Mouse (Mus musculus): ENCODE data around the gene Nfkb1. TPM values are rescaled to one million over a fixed set of nuclear protein-coding genes. Genes with fewer than 3 reads are reported as not detected.

Nfkb1 gene
- total RNA-seq, 4 experiments from 2014 or later: 21.1 to 24.1 (median 22.6) TPM

DNA sequence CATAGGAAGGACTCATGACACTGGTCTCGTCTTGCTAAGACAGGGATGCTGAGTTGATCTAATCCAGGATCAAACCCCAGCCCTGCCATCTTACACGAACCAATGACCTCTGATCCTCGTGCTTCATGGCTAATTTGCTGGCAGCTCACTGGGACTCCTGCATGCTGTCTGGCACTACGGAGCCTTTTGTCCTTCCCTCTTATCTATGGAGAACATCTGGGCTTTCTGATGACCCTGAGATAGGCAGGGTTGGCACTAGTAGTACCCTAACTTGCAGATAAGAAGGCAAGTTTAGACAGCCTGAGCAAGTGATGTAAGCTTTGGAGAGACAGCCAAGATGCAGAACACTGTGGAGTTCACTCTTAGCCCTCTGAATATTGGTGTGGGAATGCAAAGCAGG, 59.5 kb downstream of the Nfkb1 start:
- DNase-seq (ENCODE audit: low spot score in 2 of 2): no peak

DNA sequence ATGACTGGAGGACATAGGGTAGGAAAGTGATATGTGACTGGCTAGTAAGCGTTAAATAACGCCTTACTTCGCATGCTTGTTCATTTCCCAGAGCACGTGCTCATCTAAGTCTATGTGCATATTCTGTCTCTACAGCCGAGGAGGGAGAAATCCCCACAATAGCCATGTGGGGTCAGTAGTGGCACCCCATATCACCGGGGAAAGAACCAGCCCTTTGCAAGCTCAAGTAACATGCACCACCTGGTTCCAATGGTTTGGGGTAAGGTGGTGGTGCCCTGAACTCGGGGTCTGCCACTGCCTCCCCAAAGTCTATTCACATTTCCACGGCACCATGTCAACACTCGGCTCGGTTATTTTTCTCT, 60.3 kb downstream of the Nfkb1 start:
- no peak for DNase-seq (ENCODE audit: low spot score in 2 of 2)

DNA sequence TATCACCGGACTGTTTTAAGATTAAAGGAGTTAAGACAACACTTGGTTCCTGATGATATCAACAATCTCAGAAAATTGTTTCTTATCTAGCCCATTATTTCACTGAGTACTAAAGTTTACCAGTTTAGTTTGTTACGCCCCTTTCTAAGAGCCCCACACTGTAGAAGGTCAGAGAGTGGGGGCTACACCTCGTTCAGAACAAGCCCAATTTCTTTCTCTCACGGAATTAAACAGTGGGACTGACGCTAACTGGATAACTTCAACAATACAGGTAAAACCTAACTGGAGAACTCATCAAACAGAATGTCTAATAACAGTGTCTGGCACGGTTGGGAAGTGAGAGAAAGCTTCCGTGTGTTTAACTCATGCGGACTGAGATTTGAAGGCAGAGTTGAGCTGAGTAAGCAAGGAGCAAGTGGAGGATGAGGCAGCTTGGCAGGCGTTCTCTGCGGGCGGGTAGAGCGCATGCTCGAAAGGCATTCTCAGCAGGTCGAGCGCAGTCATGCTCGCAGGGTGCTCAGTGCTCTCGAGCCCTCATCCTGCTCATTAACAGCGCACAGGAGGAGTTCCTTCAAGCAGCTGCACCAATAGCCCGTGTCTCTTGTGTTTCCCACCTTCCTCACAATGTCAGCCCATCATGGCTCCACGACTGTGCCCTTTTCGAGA, 60.8 kb downstream of the Nfkb1 start:
- DNase-seq (ENCODE audit: low spot score in 2 of 2): peak; percentile 34 to 50

- no peak for DNase-seq (ENCODE audit: low spot score in 2 of 2)
Measured at GRCm38 (mm10) chr3:135629830-135630355, 61.5 kb downstream of the Nfkb1 start.

GRCm38 (mm10) chr3:135628706-135629169, 62.6 kb downstream of the Nfkb1 start:
- DNase-seq (ENCODE audit: low spot score in 2 of 2): no peak

DNA sequence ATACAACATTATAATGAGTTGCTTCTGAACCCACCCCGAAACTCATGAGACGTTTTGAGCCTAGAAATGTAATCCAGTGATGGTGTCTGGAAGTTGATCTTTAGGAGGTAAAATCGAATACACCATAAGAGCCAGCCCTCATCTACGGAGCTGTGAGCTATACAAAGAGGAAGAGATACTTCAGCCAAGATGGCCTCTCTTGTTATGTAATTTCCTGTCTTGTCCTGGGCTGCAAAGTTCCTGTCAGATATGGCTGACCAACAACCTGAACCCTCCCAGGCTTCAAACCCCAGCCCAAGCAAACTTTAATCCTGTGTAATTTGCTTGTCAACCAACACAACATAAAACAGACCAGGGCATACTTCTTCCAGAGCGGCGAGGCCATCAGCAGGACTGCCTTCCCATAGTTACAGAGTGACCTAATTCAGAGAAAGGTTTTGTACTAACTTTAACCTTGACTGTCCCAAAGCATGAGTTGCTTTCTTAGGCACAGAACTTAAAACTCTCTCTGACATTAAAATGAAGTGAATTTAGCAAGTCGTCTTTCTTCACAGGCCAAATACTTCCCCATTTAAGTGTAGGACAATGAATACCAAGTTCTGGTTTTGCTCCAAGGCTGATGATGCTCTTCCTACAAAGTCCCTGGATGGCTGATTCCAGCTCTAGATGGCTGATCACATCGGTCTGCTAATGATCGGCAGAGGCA, 63.2 kb downstream of the Nfkb1 start:
- no peak for DNase-seq (ENCODE audit: low spot score in 2 of 2)

- no peak for DNase-seq (ENCODE audit: low spot score in 2 of 2)
Measured at GRCm38 (mm10) chr3:135625290-135625689, 66.1 kb downstream of the Nfkb1 start.

DNA sequence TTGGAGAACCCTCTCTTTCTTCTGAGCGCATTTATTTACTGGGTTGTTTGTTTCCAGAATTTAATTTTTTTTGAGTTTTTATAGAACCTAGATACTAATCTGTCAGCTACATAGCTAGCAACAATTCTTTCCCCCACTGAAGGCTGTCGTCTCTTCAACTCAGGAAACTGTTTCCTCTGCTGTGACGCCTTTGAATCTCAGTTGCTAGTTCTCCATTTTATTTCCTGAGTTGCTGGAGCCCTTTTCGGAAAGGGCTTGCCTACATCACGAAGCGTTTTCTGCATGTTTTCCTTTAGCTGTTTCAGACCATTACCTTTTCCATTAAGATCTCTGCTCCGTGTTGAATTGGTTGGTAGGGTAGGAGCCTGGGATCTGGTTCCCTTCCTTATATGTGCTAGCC, 74.6 kb downstream of the Nfkb1 start:
- no peak for DNase-seq (ENCODE audit: low spot score in 2 of 2)

DNA sequence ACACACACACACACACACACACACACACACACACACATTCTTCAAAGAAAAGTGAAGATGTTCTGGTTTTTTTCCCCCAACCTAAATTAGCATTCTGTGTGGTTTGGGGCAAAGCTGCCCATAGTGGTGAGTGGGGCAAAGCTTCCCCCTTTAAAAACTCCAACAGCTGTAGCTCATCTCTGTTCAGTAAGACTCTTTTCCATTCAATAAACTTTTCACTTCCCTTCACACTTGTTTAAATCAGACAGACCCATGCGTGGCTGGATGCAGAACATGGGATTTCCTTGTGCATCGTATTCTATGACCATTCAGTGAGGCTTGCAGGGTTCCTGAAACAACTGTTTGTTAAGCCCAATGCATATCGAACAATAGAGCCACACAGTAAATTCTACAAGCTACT, 77.0 kb downstream of the Nfkb1 start:
- DNase-seq (ENCODE audit: low spot score in 2 of 2): no peak

DNA sequence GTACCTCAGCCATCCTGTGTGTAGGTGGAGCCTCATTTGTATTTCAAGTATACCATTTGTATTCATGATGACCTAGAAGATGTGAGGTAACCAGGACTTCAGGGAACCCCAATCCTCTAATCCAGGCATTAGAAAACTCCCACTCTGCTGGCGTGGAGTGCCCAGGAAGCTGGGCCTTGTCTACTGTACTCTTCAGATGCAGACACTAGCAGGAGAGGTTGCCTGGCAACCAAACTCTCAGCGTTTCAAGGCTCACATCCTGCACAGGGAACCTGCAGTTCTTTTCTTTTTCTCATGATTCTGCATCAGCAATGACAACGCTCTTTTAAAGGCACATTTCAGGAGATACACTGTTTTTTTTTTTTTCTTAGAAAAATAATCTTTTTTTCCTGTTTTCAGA, 81.1 kb downstream of the Nfkb1 start:
- peak; percentile 33 to 74 for DNase-seq (ENCODE audit: low spot score in 2 of 2)

DNA sequence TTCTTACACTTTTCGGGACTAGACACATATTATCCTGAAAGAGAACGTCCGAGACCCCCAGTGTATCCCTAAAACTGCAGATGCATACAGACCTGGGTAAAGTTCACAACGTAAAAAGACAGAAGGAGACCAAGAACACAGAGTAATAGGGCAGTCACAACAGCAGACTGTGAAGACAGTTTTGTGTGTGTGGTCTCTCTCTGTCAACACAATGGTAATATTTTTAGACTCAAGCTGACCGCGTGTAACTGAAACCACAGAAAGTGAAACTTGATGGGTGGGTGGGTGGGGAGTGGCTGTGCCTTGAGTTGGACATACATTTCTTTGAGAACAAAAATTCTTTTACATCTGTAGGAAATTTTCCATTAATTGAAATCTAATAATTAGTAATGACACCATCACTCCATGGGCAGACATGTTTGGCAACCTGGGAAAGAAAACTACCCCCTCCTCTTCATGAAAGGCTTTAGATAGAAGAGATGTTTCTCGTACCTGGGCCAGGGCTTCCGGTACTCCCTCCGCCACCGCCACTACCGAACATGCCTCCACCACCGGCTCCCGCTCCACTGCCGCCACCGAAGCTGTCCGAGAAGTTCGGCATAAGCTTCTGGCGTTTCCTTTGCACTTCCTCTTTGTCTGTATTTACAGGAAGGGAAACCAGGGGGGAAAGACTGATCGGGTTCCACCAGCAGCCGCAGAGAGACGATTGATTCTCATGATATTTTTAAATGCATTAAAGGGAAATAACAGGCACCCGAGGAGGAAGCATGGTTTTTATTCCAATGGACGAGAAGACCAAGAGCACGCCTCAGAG, 83.5 kb downstream of the Nfkb1 start:
- DNase-seq (ENCODE audit: low spot score in 2 of 2): no peak

GRCm38 (mm10) chr3:135607021-135607420, 84.3 kb downstream of the Nfkb1 start:
- DNase-seq (ENCODE audit: low spot score in 2 of 2): no peak

DNA sequence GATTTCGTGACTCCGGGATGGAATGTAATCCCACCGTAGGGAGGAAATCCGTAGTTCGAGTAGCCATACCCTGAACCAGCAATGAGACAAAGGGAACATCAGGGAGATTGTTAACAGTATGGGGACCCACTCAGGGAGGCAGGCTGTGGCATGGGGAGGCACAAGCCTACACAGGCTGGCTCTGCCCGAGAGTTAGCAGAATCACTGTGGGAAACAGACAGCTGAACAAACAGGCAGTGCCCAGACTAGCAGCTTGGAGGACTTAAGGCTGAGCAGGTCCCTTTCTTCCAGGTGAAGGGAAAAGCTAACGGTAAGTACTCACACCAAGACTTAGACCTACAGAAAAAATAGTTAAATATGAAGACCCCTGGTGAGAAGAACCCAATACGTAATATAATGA, 84.8 kb downstream of the Nfkb1 start:
- no peak for DNase-seq (ENCODE audit: low spot score in 2 of 2)

DNA sequence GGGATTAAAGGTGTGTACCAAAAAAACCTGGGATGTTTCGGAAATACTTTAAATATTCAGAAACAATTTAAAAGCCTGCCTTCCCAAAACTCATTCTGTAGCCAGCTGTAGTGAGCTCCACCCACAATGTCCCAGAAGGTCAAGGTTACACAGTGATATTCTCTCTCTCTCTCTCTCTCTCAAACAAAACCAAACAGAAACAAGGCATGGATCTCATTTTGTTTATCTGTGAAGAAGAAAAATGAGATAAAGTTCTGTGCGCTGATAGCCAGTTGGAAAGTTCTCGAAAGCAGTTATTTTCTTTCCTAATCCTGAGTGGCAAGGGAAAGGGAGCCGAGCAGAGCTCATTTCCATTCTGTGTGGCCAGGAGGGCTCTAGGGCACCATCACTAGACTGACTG, 85.9 kb downstream of the Nfkb1 start:
- DNase-seq (ENCODE audit: low spot score in 2 of 2): no peak

DNA sequence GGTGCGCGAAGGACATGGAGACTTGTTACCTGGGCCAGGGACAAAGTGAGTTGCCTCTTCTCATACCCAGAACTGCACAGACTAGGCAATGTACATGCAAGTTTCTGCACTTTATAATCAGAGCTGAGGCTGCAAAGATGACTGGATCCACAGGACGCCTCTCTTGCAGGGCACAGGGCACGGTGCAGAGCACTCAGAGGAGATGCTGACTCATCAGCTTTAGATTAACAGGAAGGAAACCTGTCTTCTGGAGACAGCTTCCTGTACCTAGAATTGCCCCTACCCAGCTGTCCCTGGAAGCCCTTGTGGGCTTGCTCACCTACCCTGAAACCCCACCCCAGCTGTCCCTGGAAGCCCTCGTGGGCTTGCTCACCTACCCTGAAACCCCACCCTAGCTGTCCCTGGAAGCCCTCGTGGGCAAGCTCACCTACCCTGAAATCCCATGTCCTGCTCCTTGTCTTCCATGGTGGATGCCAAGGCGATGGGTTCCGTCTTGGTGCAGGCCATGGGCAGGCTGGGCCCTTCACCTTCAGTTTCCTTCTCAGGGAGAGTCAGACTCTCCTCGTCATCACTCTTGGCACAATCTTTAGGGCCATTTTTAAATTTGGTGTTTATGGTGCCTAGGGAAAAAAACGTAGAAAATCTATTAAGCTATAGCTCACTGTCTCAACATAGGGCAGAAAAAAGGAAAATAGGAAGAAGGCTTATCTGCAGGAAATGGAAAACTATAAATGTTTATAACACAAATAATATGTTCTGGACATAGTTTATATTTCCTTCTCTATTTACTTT, 86.5 kb downstream of the Nfkb1 start:
- DNase-seq (ENCODE audit: low spot score in 2 of 2): no peak

- no peak for DNase-seq (ENCODE audit: low spot score in 2 of 2)
Measured at GRCm38 (mm10) chr3:135602731-135603130, 88.6 kb downstream of the Nfkb1 start.

- no peak for DNase-seq (ENCODE audit: low spot score in 2 of 2)
Measured at GRCm38 (mm10) chr3:135598355-135598754, 93.0 kb downstream of the Nfkb1 start.

DNA sequence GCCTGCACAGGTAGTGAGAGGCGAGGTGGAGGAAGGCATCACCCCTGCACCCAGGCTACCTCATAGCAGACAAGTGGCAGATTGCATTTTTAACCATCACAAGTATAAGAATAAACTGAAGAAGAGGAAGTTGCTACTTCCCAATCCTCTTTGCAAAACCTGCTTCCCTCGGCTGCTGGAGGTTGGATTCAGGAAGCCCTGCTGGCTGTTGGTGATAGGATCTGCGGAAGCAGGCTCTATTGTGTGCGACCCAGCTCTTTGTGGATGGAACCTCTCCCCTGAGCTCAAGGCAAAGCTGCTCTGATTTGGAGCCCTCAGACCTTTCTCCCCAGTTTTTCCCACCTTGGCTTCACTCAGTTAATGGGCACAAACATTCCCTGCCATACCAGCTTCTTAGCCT, 94.3 kb downstream of the Nfkb1 start:
- no peak for DNase-seq (ENCODE audit: low spot score in 2 of 2)

DNA sequence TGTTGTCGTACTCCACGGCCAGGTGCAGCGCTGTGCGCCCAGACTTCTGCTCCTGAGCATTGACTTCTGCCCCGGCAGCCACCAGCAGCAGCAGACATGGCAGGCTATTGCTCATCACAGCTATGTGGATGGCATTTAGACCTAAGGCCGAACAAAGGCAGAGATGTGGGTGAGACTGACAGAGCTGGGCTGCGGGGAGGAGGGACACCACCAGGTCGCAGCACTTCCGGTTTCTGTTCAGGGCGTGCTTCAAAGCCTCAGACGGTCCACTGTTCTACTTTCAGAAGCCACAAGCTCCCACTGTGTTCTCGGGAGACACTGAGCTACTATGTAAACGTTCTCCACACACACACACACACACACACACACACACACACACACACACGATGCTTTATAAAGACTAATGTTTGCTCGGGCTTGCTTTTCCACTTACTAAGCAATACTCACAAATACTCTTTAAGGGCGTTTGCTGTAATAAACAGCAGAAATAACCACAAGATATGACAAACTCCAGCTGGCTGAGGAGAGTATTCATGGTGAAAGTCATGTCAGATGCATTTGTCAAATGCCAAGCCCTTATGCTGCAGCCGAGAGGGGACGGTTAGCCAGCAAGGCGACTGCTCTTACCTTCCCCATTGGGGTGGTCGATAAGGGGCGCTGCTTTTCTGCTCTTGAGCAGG, 97.0 kb downstream of the Nfkb1 start:
- DNase-seq (ENCODE audit: low spot score in 2 of 2): no peak

DNA sequence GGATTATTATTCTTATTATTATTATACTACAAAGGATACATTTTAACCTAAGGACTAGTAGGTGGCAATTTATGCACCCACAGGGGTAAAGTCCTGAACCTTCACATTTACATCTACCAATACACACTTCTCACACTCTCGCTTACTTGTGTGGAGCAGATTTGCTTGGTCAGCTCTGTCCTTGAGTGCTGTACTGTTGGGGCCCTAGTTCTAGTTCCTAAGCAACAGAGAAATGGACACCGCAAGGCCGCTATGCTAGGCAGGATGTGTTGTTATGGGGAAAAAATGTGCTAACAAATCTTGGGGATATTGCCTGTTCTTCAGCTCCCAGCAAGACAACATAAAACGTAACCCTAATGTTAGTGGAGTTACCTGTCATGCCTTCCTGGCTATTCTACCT, 99.3 kb downstream of the Nfkb1 start:
- no peak for DNase-seq (ENCODE audit: low spot score in 2 of 2)

- DNase-seq (ENCODE audit: low spot score in 2 of 2): no peak
Measured at GRCm38 (mm10) chr3:135591376-135591775, 100.0 kb downstream of the Nfkb1 start.
